Mouse (Mus musculus) embryonic facial prominence, embryonic 14.5 days (tissue): ENCODE measurements at regions not wholly inside any gene's neighbourhood (a gene's known extent, or its start where the extent isn't known, plus 50 kb on each side); places are given as distances from the start of the nearest gene placed in this dataset.

ENCODE experiments used
- ATAC-seq: fragments of 200-750 bp; cut with Nextera tagmentation; 2 replicates; pipeline ENCODE4 v1.8.0; 2017; ENCODE audit warnings: low read depth, moderate number of reproducible peaks, moderate TSS enrichment
- DNase-seq: peaks from one replicate; pipeline ENCODE4 v3.0.0-alpha.2; 2015; ENCODE audit warnings: low spot score
- H3K27ac ChIP-seq: fragments of 300-500 bp; sonication (generic); replicated peaks from 2 replicates; pipeline ENCODE4 v1.5.1; 2014; ENCODE audit warnings: low read depth, mild to moderate bottlenecking, low read length, moderate library complexity
- H3K27me3 ChIP-seq: fragments of 300-500 bp; sonication (generic); replicated peaks from 2 replicates; pipeline ENCODE4 v1.6.1; 2014; ENCODE audit warnings: low read length; ENCODE audit not compliant: control insufficient read depth, insufficient read depth
- H3K36me3 ChIP-seq: fragments of 300-500 bp; sonication (generic); 2 replicates; pipeline ENCODE4 v1.6.1; 2014; ENCODE audit warnings: low read length, mixed read lengths; ENCODE audit not compliant: control insufficient read depth, insufficient read depth
- H3K4me1 ChIP-seq: fragments of 300-500 bp; sonication (generic); 2 replicates; pipeline ENCODE4 v1.6.1; 2014; ENCODE audit warnings: antibody characterized with exemption, low read length; ENCODE audit not compliant: control insufficient read depth, insufficient read depth
- H3K4me2 ChIP-seq: fragments of 300-500 bp; sonication (generic); 2 replicates; pipeline ENCODE4 v1.6.1; 2014; ENCODE audit warnings: low read depth, mild to moderate bottlenecking, low read length, moderate library complexity, mixed read lengths
- H3K4me3 ChIP-seq: fragments of 300-500 bp; sonication (generic); 2 replicates; pipeline ENCODE4 v1.5.1; 2014; ENCODE audit warnings: low read depth, mild to moderate bottlenecking, low read length
- H3K9ac ChIP-seq: fragments of 300-500 bp; sonication (generic); 2 replicates; pipeline ENCODE4 v1.6.1; 2014; ENCODE audit warnings: low read depth, mild to moderate bottlenecking, low read length, moderate library complexity, mixed read lengths
- H3K9me3 ChIP-seq: fragments of 300-500 bp; sonication (generic); 2 replicates; pipeline ENCODE4 v1.6.1; 2016; ENCODE audit warnings: low read length; ENCODE audit not compliant: control insufficient read depth
- WGBS: fragments of 180-500 bp; shearing (Covaris S2); extraction: QIAGEN DNeasy Blood & Tissue Kit; methylation state at CpG from one replicate; pipeline ENCODE4 v1.1.7; 2014; 5-methylcytosine and 5-hydroxymethylcytosine counted together

DNA sequence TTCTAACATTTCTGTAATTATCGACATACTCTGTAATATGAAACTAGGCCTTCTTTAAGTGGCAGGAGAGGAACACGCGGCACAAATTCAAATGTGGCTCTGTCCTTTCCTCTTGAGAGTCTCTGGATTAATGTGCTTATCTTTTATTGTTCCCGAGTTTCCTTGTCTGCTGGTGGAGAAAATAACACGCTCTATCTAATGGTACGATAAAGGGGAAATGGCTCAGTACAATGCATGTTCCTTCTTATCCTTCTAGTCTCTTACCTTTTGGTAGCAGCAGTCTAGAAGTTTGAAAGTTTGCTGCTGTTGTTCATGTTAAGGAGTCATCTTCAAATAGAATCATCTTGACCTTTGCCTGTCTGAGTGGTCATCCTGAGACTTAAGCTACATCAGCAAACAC is 130.1 kb upstream of the C9orf72 start:
- WGBS = 69% methylated on average over 6 of the region's 6 CpGs
- no peak overlapping the region for H3K9ac ChIP-seq
- no peak for ATAC-seq
- DNase-seq = no peak
- peaks cover 11% of the 10 kb centered on the region for H3K4me1 ChIP-seq
- no peaks in the 10 kb centered on the region for H3K9me3 ChIP-seq
- no peaks in the 10 kb centered on the region for H3K36me3 ChIP-seq
- H3K27ac ChIP-seq = no peak overlapping the region
- H3K4me3 ChIP-seq = no peak overlapping the region
- H3K4me2 ChIP-seq = no peak overlapping the region
- peaks cover 3% of the 10 kb centered on the region; the same call in 1 of the 2 replicates for H3K27me3 ChIP-seq

DNA sequence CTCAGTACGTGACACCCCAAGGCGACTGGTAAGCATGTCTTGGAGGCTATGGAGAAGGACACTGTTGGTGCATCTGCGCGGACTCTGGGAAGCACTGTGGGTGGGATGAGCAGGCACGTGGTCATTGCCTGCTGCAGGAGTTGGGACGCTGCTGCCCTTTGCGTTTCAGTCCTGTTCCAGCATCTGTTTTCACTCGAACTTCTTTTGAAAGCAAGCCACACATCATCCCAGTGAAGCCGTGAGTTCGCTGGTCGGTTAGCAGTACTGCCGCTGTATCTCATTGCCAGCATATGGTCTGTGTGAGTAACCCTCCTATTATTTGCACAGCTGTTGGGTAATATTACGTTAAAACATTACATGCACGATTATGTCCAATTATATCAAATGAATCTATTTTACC is 128.1 kb upstream of the C9orf72 start:
- Histone ChIP-seq H3K27me3 (peaks cover 6% of the 10 kb centered on the region; the same call in 1 of the 2 replicates), H3K9ac (no peak overlapping the region), H3K36me3 (no peaks in the 10 kb centered on the region), H3K9me3 (no peaks in the 10 kb centered on the region), H3K27ac (no peak overlapping the region), H3K4me3 (no peak overlapping the region), H3K4me2 (peak overlapping the region; percentile 23), H3K4me1 (peaks cover 11% of the 10 kb centered on the region)
- DNase-seq (peak; percentile 84), ATAC-seq (peak; percentile 91)
- WGBS = 19% methylated on average over 14 of the region's 14 CpGs

DNA sequence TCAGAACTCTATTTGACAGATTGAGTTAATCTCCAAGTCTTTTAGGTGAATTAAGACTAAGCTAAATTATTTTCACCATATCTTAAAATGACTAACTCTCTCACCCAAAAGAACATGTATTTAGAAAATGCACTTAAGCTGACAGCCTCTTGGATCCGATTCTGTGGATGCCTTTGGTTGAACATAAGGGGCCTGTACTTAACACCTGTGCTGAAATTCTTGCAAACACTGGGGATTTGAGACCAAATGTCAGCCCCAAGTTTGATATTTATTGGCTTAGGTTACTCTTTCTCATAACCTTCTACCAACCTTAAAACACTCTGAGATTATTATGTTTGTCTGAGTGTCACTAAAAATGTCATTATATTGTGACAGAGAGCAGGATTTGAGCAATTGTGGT is 126.6 kb upstream of the C9orf72 start:
- H3K9ac ChIP-seq = no peak overlapping the region
- H3K36me3 ChIP-seq = no peaks in the 10 kb centered on the region
- H3K9me3 ChIP-seq = no peaks in the 10 kb centered on the region
- no peak overlapping the region for H3K4me2 ChIP-seq
- no peak overlapping the region for H3K27ac ChIP-seq
- WGBS = 44% methylated on average over 1 of the region's 1 CpGs
- no peak for ATAC-seq
- no peak for DNase-seq
- H3K27me3 ChIP-seq = peaks cover 6% of the 10 kb centered on the region; the same call in 1 of the 2 replicates
- H3K4me3 ChIP-seq = no peak overlapping the region
- H3K4me1 ChIP-seq = peaks cover 11% of the 10 kb centered on the region

DNA sequence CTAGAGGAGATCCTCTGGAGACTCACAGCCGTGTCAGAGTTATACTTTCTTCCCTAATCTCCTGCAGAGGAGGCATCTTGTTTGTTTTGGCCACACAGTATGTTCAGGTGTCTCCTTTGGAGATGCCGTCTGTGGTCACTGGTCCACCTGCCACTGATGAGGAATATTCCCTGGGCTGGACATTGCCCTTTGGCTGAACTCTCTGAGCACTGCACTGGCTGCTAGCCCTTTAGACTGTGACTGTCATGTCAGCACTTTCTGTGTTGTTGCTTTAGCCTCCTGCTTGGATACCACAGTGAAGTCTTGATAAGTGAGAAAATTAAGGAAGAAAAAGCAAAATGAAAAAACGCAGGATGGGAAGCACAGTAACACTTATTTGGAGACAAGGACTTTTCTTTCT is 124.5 kb upstream of the C9orf72 start:
- H3K4me3 ChIP-seq = no peak overlapping the region
- H3K27ac ChIP-seq = no peak overlapping the region
- 0 out of 2 replicates have a peak, but pooled peaks cover 6% of the 10 kb centered on the region for H3K27me3 ChIP-seq
- H3K9me3 ChIP-seq = no peaks in the 10 kb centered on the region
- H3K36me3 ChIP-seq = no peaks in the 10 kb centered on the region
- H3K9ac ChIP-seq = no peak overlapping the region
- H3K4me2 ChIP-seq = no peak overlapping the region
- H3K4me1 ChIP-seq = peaks cover 11% of the 10 kb centered on the region
- DNase-seq (no peak), ATAC-seq (no peak)
- WGBS = 68% methylated on average over 3 of the region's 3 CpGs

DNA sequence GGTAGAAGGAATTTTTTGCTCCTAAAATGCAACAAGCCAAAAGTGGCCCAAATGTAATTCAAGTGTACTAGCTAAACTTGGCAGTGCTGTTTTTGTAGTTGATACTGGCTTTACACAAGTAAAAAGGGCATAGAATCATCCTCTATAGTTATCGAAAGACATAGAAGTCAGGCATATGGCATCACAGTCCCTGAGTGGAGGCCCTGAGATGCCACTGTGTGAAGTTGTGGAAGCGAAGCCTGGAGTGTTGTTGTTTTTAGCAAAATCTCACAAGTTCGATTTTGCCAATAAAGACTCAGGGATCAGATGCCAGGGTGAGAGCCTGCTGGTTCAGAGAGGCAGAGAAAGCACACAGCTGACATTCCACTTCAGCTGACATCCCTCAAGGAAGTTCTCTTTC is 121.6 kb upstream of the C9orf72 start:
- Histone ChIP-seq H3K9me3 (no peaks in the 10 kb centered on the region), H3K27ac (no peak overlapping the region), H3K36me3 (no peaks in the 10 kb centered on the region), H3K27me3 (0 out of 2 replicates have a peak, but pooled peaks cover 6% of the 10 kb centered on the region), H3K4me2 (no peak overlapping the region), H3K4me1 (no peaks in the 10 kb centered on the region), H3K4me3 (no peak overlapping the region), H3K9ac (no peak overlapping the region)
- ATAC-seq (no peak), DNase-seq (no peak)
- 87% methylated on average over 3 of the region's 3 CpGs for WGBS

DNA sequence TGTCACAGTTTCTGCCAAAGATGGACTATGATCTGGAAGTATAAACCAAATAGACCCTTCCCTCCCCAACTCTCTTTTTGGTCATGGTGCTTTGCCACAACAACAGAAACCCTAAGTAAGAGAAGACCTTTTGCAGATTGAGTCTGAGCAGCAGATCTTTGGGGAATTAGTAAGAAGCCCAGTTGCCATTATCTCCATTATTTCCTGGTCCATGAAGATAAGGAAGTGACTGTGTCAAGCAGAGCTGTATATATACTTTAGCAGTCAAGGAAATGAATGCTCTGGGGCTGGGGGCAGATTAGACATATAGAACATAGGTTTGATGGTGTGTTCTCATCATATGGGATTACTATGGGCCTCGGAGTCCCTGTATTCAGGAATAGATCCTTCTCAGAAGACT is 117.8 kb upstream of the C9orf72 start:
- Histone ChIP-seq H3K27me3 (no peaks in the 10 kb centered on the region), H3K4me1 (no peaks in the 10 kb centered on the region), H3K27ac (no peak overlapping the region), H3K4me2 (no peak overlapping the region), H3K9ac (no peak overlapping the region), H3K36me3 (no peaks in the 10 kb centered on the region), H3K9me3 (no peaks in the 10 kb centered on the region), H3K4me3 (no peak overlapping the region)
- ATAC-seq (no peak), DNase-seq (no peak)
- WGBS = 90% methylated on average over 1 of the region's 1 CpGs

DNA sequence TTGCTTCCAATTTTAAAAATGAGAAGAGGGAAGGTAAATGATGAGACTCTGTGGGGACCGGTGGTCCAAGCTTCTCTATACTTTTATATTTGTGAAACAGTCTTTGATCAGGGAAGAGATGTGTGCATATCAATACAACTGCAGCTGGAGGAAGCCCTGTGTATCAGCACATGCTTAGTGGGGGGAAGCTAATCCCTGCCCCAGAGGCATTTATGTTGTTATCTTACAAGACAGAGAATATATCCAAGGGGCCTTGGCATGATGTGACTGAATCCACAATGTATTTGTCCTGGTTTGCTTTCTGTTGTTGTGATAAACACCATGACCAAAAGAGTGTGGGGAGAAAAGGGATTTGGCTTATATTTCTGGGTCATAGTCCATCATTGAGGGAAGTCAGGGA is 105.2 kb upstream of the C9orf72 start:
- 77% methylated on average over 1 of the region's 1 CpGs for WGBS
- Histone ChIP-seq H3K4me3 (no peak overlapping the region), H3K36me3 (no peaks in the 10 kb centered on the region), H3K4me2 (no peak overlapping the region), H3K4me1 (no peaks in the 10 kb centered on the region), H3K27me3 (no peaks in the 10 kb centered on the region), H3K27ac (no peak overlapping the region), H3K9ac (no peak overlapping the region), H3K9me3 (no peaks in the 10 kb centered on the region)
- ATAC-seq = no peak
- no peak for DNase-seq

DNA sequence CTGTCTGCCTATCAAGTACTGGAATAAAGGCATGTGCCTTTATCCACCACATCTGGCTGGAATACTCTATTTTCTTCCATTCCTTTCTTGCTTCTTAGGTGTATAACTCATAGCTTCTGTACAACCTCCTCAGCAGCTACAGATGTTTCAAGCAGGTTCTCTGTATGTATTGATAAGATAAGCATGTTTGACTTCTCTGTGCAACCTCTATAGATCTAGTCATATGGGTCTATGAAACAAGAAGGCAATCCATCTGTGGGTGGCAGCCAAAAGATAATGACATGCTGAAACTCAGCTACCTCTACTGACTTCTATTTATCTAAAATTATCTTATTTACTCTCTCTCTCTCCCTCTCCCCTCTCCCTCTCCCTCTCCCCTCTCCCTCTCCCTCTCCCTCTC is 99.3 kb upstream of the C9orf72 start:
- no peaks in the 10 kb centered on the region for H3K27me3 ChIP-seq
- DNase-seq (no peak), ATAC-seq (no peak)
- no peak overlapping the region for H3K4me2 ChIP-seq
- no peak overlapping the region for H3K9ac ChIP-seq
- H3K4me3 ChIP-seq = no peak overlapping the region
- no peak overlapping the region for H3K27ac ChIP-seq
- H3K9me3 ChIP-seq = no peaks in the 10 kb centered on the region
- H3K36me3 ChIP-seq = no peaks in the 10 kb centered on the region
- no peaks in the 10 kb centered on the region for H3K4me1 ChIP-seq

DNA sequence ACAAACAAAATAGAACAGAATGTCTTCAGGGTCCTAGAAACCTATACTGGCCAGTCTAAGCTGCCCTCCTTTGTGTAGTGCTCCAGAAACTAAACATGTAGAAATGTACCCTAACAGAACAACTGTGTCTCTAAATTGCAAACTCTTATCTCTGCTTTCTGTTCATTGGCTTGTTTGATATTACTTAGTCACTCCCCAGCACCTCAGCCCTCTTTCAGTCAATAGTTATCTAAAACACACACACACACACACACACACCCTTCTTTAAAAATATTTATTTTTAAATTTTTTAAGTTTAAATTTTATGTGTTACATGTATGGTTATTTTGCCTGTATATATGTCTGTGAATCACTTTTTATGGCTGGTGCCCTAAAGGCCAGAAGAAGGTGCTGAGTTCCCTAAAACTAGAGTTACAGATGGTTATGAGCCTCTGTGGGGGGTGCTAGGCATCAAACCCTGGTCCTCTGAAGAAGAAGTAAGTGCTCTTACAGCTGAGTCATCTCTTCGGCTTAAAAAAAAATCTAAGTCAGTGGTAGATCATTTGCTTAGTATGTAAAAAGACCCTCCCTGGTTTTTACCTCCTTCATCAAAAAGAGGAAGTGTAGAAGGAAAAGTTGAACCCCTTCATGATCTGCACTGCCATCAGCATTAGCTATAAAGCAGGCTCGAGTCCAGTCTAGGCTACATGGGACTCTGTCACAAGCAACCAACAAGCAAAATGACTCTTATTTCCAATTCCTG is 96.6 kb upstream of the C9orf72 start:
- DNase-seq = no peak
- no peak overlapping the region for H3K4me3 ChIP-seq
- H3K4me1 ChIP-seq = no peaks in the 10 kb centered on the region
- no peaks in the 10 kb centered on the region; the same call in 1 of the 2 replicates for H3K9me3 ChIP-seq
- H3K27ac ChIP-seq = no peak overlapping the region
- H3K4me2 ChIP-seq = no peak overlapping the region
- no peaks in the 10 kb centered on the region for H3K36me3 ChIP-seq
- 86% methylated on average over 2 of the region's 2 CpGs for WGBS
- no peak overlapping the region for H3K9ac ChIP-seq
- no peaks in the 10 kb centered on the region for H3K27me3 ChIP-seq
- no peak for ATAC-seq
